Mouse (Mus musculus) bone marrow, adult 2 months (tissue): ENCODE results near the gene Iqsec1.

Source experiments
- CTCF ChIP-seq: fragments of 200-500 bp; IDR thresholded peaks from 2 replicates; pipeline ENCODE4 v1.5.1; 2011; ENCODE audit warnings: low read length, control low read depth; ENCODE audit not compliant: control insufficient read depth, insufficient read depth
- POLR2A ChIP-seq: fragments of 200-500 bp; IDR thresholded peaks from 2 replicates; pipeline ENCODE4 v1.6.1; 2011; ENCODE audit warnings: low read depth, mild to moderate bottlenecking, control low read depth, low read length, borderline replicate concordance; ENCODE audit not compliant: control insufficient read depth

DNA sequence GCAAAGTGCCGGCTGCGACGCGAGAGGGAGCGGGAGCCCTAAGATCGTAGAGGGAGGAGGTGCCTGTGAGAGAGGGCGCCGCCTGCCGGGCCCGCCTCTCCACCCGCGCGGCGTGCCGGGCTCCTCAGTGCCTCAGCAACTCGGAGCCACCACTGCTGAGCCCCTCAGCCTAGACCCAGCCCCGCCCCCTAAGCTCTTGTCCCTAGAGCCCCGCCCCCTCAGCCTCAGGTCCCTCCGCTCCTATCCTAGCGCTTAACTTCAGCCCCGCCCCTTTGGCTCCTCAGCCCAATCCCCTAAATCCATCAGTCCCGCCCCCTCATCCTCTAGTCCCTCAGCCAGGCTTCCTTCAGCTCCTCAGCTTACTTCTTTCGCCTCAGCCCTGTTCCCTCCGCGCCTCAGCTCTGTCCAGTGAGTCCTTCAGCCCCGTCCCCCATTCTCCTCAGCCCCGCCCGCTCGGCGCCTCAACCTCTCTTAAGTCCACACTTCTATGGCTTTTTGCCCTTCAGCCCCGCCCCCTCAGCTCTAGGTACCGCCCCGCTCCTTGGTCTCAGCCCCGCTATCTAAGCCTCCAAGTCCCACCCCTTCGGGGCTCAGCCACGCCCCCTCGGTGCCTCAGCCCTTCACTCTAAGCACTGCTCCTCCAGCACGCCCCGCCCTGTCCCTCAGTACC lies at the start of gene Iqsec1:
- TF ChIP-seq CTCF (peak; percentile 32; the same call in 1 of the 2 replicates), POLR2A (no peak)
